Mouse (Mus musculus): ENCODE measurements around the gene Ndufv1. TPM values are rescaled to one million over a fixed set of nuclear protein-coding genes. Genes with fewer than 3 reads are reported as not detected.
"Not testable (repeated sequence)": the region's sequence is repeated elsewhere in the genome, so short reads cannot be mapped to it uniquely, and the experiment has no call there.

The Ndufv1 gene
- polyA plus RNA-seq, 1 experiment: 260 TPM

DNA sequence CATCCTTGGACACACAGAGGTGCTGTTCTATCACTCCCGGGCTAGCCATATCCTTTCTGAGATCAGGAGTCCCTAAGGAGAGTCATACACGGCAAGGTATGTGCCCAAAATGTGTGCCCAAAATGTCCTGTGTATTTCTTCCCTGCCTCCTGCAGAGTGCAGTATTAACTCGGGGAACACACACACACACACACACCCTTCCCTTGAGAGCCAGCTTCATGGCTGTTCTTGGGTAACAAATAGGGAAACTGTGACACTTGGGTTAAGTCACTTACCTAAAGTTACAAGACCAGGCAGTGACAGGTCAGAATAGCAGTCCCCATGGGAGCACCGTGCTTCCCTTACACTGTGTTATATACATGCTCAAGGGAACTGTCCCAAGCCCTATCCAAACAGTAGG lies 48.6 kb downstream of the Ndufv1 start:
- Histone ChIP-seq H3K4me1 (ENCODE audit: control insufficient read depth, insufficient read depth, low read length) (no peaks in the 10 kb centered on the region; the same call in 1 of the 2 replicates), H3K27ac (ENCODE audit: insufficient read depth, low read length) (no peak overlapping the region), H3K4me3 (ENCODE audit: insufficient read depth, low read length) (no peak overlapping the region)
- TF ChIP-seq CTCF (IDR thresholded peaks at IDR 0.05; ENCODE audit: extremely low read depth, insufficient read depth, low read length) (no peak), POLR2A (IDR thresholded peaks at IDR 0.05; ENCODE audit: extremely low read depth, insufficient read depth, low read length) (no peak)

DNA sequence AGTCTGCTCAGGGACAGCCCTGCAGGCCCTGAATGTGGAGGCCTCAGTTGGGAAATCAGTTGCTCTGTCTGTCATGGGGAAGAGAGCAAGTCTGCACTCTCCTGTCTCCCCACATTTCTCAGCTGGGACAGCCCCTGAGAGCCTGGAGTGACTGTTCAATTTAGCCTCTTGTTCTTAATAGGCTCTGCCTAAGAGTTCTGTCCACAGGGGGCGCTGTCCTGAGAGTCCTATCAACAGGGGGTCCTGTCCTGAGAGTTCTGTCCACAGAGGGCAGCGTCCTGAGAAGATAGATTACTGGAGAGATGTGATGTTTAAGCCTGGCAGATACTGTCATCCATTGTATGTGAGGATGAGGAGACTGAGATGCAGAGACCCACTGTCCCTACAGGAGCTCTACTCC lies 50.1 kb downstream of the Ndufv1 start:
- Histone ChIP-seq H3K4me1 (ENCODE audit: control insufficient read depth, insufficient read depth, low read length) (no peaks in the 10 kb centered on the region; the same call in 1 of the 2 replicates), H3K4me3 (ENCODE audit: insufficient read depth, low read length) (no peak overlapping the region)
- TF ChIP-seq CTCF (IDR thresholded peaks at IDR 0.05; ENCODE audit: extremely low read depth, insufficient read depth, low read length): no peak
- TF ChIP-seq POLR2A (IDR thresholded peaks at IDR 0.05; ENCODE audit: extremely low read depth, insufficient read depth, low read length): no peak

DNA sequence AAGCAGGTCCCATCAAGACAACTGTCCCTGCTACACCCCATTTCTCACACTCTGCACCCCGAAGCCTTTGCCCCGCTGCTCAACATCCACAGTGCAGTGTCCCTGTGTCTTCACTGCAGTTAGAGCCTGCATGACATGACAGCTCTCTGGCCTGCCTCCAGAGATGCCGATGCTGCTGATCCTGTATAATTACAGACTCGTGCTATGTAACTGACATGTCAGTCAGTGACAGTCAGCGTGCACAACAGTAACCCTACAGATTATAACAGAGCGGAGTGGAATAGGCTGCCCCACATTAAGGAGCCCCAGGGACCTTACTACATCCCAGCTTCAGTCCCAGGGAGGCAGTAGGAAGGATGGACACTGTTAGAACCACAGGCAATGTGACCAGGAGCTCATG lies 50.8 kb downstream of the Ndufv1 start:
- not testable (repeated sequence) for H3K4me1 ChIP-seq (ENCODE audit: control insufficient read depth, insufficient read depth, low read length); H3K27ac ChIP-seq (ENCODE audit: insufficient read depth, low read length); H3K4me3 ChIP-seq (ENCODE audit: insufficient read depth, low read length)

More for the DNA sequence above, 50.1 kb downstream of the Ndufv1 start:
- H3K27ac ChIP-seq (ENCODE audit: insufficient read depth, low read length): no peak overlapping the region

DNA sequence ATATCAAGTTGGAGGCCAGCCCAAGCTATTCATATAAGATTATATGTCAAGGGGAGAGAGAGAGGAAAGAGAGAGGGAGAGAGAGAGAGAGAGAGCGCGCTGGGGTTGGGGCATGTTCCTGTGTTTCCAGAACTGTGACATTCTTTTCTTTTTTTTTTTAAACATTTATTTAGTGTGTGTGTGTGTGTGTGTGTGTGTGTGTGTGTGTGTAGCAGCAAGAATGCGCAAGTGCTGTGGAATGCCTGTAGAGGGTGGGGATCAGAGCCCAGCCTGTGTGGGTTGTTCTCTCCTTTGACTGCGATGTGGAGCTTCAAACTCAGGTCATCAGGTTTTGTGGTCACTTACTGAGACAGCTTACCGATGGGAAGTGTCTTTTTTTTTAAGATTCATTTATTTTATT lies 52.4 kb downstream of the Ndufv1 start:
- H3K4me3 ChIP-seq (ENCODE audit: insufficient read depth, low read length): no peak overlapping the region
- no peak overlapping the region for H3K27ac ChIP-seq (ENCODE audit: insufficient read depth, low read length)
- TF ChIP-seq POLR2A (IDR thresholded peaks at IDR 0.05; ENCODE audit: extremely low read depth, insufficient read depth, low read length): no peak
- no peak for TF ChIP-seq CTCF (IDR thresholded peaks at IDR 0.05; ENCODE audit: extremely low read depth, insufficient read depth, low read length)
- no peaks in the 10 kb centered on the region for H3K4me1 ChIP-seq (ENCODE audit: control insufficient read depth, insufficient read depth, low read length)

DNA sequence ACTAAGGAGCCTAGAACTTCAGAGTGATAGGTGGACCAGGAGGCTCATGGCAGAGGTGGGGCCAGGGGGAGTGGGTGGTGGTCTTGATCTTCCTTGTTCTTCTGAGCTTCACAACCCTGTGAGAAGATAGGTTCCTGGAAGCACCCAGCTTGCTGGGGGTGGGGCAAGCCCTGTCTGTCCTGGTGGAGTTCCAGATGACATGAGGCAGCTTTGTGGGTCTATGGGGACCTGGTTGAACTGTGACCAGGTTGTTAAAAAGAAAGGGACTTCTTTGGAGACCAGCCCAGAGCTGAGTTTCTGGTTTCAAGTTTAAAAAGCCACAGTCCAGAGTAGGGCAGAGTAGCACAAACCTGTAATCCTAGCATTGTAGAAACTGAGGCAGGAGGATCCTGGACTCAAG lies 53.6 kb downstream of the Ndufv1 start:
- H3K27ac ChIP-seq (ENCODE audit: insufficient read depth, low read length): no peak overlapping the region
- no peak overlapping the region for H3K4me3 ChIP-seq (ENCODE audit: insufficient read depth, low read length)
- H3K4me1 ChIP-seq (ENCODE audit: control insufficient read depth, insufficient read depth, low read length): no peaks in the 10 kb centered on the region
- no peak for TF ChIP-seq CTCF (IDR thresholded peaks at IDR 0.05; ENCODE audit: extremely low read depth, insufficient read depth, low read length)
- TF ChIP-seq POLR2A (IDR thresholded peaks at IDR 0.05; ENCODE audit: extremely low read depth, insufficient read depth, low read length): no peak

DNA sequence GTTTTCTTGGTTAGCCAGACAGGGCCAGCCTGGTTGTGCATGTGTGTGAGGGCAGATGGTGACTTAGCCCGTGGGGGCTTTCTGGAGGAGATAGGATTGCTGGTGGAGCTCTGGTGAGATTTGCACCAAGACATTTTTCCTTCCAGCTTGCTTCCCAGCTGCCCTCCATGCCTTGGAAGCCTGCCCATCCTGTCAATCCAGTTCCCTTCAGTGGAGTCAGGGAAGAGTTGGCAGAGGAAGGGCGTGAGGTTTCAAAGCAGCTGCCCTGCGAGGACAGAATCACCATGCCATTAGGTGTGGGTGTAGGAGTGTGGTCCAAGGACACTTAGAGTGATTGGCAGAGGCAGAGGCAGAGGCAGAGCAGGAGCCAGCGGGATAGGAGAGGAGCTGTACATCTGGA lies 54.1 kb downstream of the Ndufv1 start, which contains the start of gene Aldh3b3:
Gene Aldh3b3 (plus strand): TSS at position 176 of the 400 bp plus-strand sequence.
- no peak within 1 kb of the TSS for H3K27ac ChIP-seq (ENCODE audit: insufficient read depth, low read length)
- TF ChIP-seq CTCF (IDR thresholded peaks at IDR 0.05; ENCODE audit: extremely low read depth, insufficient read depth, low read length) (no peak), POLR2A (IDR thresholded peaks at IDR 0.05; ENCODE audit: extremely low read depth, insufficient read depth, low read length) (no peak)
- H3K4me1 ChIP-seq (ENCODE audit: control insufficient read depth, insufficient read depth, low read length): no peaks in the 10 kb centered on the region
- no peak within 1 kb of the TSS for H3K4me3 ChIP-seq (ENCODE audit: insufficient read depth, low read length)

Other genes starting within 250 kb of the Ndufv1 start
- gene Kmt5b, start 245.4 kb downstream of the Ndufv1 start, polyA plus RNA-seq (2012; rRNA removed): 26.7 and 29.1 TPM in 2 replicates
- gene Chka, start 161.0 kb downstream of the Ndufv1 start, polyA plus RNA-seq (2012; rRNA removed): 134 and 135 TPM in 2 replicates
- gene Tcirg1, start 105.7 kb downstream of the Ndufv1 start, polyA plus RNA-seq (2012; rRNA removed): 34.4 and 38.4 TPM in 2 replicates
- gene Ndufs8, start 100.0 kb downstream of the Ndufv1 start, polyA plus RNA-seq (2012; rRNA removed): 274 and 288 TPM in 2 replicates
- 6.9 and 8.1 TPM in 2 replicates for gene Aldh3b1, start 83.0 kb downstream of the Ndufv1 start, polyA plus RNA-seq (2012; rRNA removed)
- gene Unc93b1, start 77.6 kb downstream of the Ndufv1 start, polyA plus RNA-seq (2012; rRNA removed): 33.5 and 36.5 TPM in 2 replicates
- gene Aldh3b3, start 54.2 kb downstream of the Ndufv1 start, polyA plus RNA-seq (2012; rRNA removed): not detected in 2 replicates
- gene Aldh3b2, start 40.5 kb downstream of the Ndufv1 start, polyA plus RNA-seq (2012; rRNA removed): 2.1 and 2.4 TPM in 2 replicates
- gene Acy3, start 26.2 kb downstream of the Ndufv1 start, polyA plus RNA-seq (2012; rRNA removed): 4.1 and 4.6 TPM in 2 replicates
- gene Tbx10, start 20.1 kb downstream of the Ndufv1 start, polyA plus RNA-seq (2012; rRNA removed): not detected in 2 replicates
- 4.7 and 7.6 TPM in 2 replicates for gene Nudt8, start 12.2 kb downstream of the Ndufv1 start, polyA plus RNA-seq (2012; rRNA removed)
- 3.1 and 3.2 TPM in 2 replicates for gene Gm49405, start 12.2 kb downstream of the Ndufv1 start, polyA plus RNA-seq (2012; rRNA removed)
- 9.4 and 11.7 TPM in 2 replicates for gene Doc2g, start 9.5 kb downstream of the Ndufv1 start, polyA plus RNA-seq (2012; rRNA removed)
- gene Gstp1, start 25.2 kb upstream of the Ndufv1 start, polyA plus RNA-seq (2012; rRNA removed): 511 and 557 TPM in 2 replicates
- gene Gstp2, start 33.2 kb upstream of the Ndufv1 start, polyA plus RNA-seq (2012; rRNA removed): 11.7 and 12.9 TPM in 2 replicates
- gene Gstp3, start 46.8 kb upstream of the Ndufv1 start, polyA plus RNA-seq (2012; rRNA removed): not detected in 2 replicates
- gene Cabp2, start 68.8 kb upstream of the Ndufv1 start, polyA plus RNA-seq (2012; rRNA removed): not detected in 2 replicates
- gene Cdk2ap2, start 84.4 kb upstream of the Ndufv1 start, polyA plus RNA-seq (2012; rRNA removed): 44.3 and 47.3 TPM in 2 replicates
- 293 and 340 TPM in 2 replicates for gene Pitpnm1, start 87.2 kb upstream of the Ndufv1 start, polyA plus RNA-seq (2012; rRNA removed)
- 167 and 180 TPM in 2 replicates for gene Aip, start 113.1 kb upstream of the Ndufv1 start, polyA plus RNA-seq (2012; rRNA removed)
- gene Gpr152, start 127.0 kb upstream of the Ndufv1 start, polyA plus RNA-seq (2012; rRNA removed): 0.04 TPM in 2 replicates
- gene Cabp4, start 131.2 kb upstream of the Ndufv1 start, polyA plus RNA-seq (2012; rRNA removed): 0.08 and 0.17 TPM in 2 replicates
- gene Coro1b, start 135.8 kb upstream of the Ndufv1 start, polyA plus RNA-seq (2012; rRNA removed): 207 and 236 TPM in 2 replicates
- gene Ptprcap, start 140.8 kb upstream of the Ndufv1 start, polyA plus RNA-seq (2012; rRNA removed): 1.3 and 1.6 TPM in 2 replicates
- gene Rps6kb2, start 150.5 kb upstream of the Ndufv1 start, polyA plus RNA-seq (2012; rRNA removed): 79.5 and 91.7 TPM in 2 replicates
- gene Carns1, start 162.7 kb upstream of the Ndufv1 start, polyA plus RNA-seq (2012; rRNA removed): 13.4 and 21.4 TPM in 2 replicates
- 2.2 and 2.4 TPM in 2 replicates for gene Tbc1d10c, start 178.5 kb upstream of the Ndufv1 start, polyA plus RNA-seq (2012; rRNA removed)
- gene Ppp1ca, start 179.3 kb upstream of the Ndufv1 start, polyA plus RNA-seq (2012; rRNA removed): 385 and 421 TPM in 2 replicates
- gene Rad9a, start 188.9 kb upstream of the Ndufv1 start, polyA plus RNA-seq (2012; rRNA removed): 17.3 and 18.4 TPM in 2 replicates
- 2.4 and 2.8 TPM in 2 replicates for gene Clcf1, start 201.4 kb upstream of the Ndufv1 start, polyA plus RNA-seq (2012; rRNA removed)
- not detected in 2 replicates for gene AC109138.7, start 201.6 kb upstream of the Ndufv1 start, polyA plus RNA-seq (2012; rRNA removed)
- 38.9 and 39.7 TPM in 2 replicates for gene Pold4, start 219.1 kb upstream of the Ndufv1 start, polyA plus RNA-seq (2012; rRNA removed)